Mouse (Mus musculus): ENCODE data around the gene Slc19a2.

DNA sequence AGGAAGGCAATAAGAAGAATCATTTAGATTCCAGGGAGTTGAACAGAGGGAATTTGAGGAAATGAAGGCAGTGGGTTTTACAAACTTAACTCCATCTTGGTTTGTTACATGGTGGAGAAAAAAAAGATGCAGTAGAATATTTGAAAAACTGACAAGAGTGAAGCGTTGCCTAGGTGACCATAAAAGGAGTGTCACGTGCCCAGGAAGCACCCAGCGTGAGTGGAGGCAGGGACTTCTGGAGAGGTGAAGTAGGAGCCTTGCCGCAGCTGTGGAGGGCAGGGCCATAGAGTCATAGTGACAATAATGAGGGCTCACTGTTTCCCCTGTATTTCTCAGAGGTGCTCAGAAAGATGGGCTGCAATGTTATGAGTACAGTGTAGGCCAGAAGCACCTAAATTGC is 30.5 kb downstream of the Slc19a2 start:
- no peak for TF ChIP-seq CTCF (conservative IDR thresholded peaks at IDR 0.05; ENCODE audit: low read length)
- TF ChIP-seq NANOG (IDR thresholded peaks at IDR 0.05; ENCODE audit: borderline replicate concordance, low read length), result no peak

Data from E14TG2a.4 (cell line).